15 mouse cellular contexts compared by ENCODE assay signal in genomic region chr17:29186989-29187859, GRCm38 (mm10). TPM values are rescaled to one million over a fixed set of nuclear protein-coding genes. Genes with fewer than 3 reads are reported as not detected.
DNase-seq lines count a peak whose midpoint lies in the region; ATAC-seq and TF ChIP-seq lines count a peak whose summit lies in the region.
"Had no signal": no experiment of that assay in that cellular context is flagged by ENCODE, and none has a peak within 500 bp of the region (broad histone marks: within the 10 kb centered on the region; RNA-seq: fewer than 3 reads in every experiment).

No protein-coding gene starts in this region.

- H3K27me3 ChIP-seq in forebrain, embryonic 15.5 days = no peaks in the 10 kb centered on the region
- no peaks in the 10 kb centered on the region for H3K27me3 ChIP-seq in midbrain, embryonic 16.5 days (ENCODE audit: control insufficient read depth, insufficient read depth, low read depth, low read length)
- H3K27me3 ChIP-seq: embryonic facial prominence, embryonic 15.5 days; neural tube, embryonic 12.5 days had no signal

- peaks cover 19% of the 10 kb centered on the region for H3K4me1 ChIP-seq in forebrain, embryonic 15.5 days
- H3K4me1 ChIP-seq in midbrain, embryonic 16.5 days (ENCODE audit: control insufficient read depth, insufficient read depth, low read length) = peaks cover 10% of the 10 kb centered on the region

- H3K4me2 ChIP-seq in forebrain, embryonic 15.5 days (replicated peaks) = no peak overlapping the region
- H3K4me2 ChIP-seq in midbrain, embryonic 16.5 days (ENCODE audit: low read length) = no peak overlapping the region
- H3K4me2 ChIP-seq: embryonic facial prominence, embryonic 15.5 days; liver, embryonic 13.5 days; neural tube, embryonic 12.5 days; stomach, embryonic 15.5 days had no signal

- TF ChIP-seq POLR2A in brain, embryonic 14.5 days (IDR thresholded peaks at IDR 0.05; ENCODE audit: borderline replicate concordance, extremely low read depth, insufficient read depth, insufficient read length, poor library complexity, severe bottlenecking) = no peak

- peak overlapping the region; percentile 57 for H3K27ac ChIP-seq in forebrain, embryonic 15.5 days (replicated peaks)
- H3K27ac ChIP-seq in midbrain, embryonic 16.5 days (ENCODE audit: low read length) = 0 out of 2 replicates have a peak overlapping the region, but pooled peaks have one; percentile 6
- H3K27ac ChIP-seq: liver, embryonic 13.5 days; neural tube, embryonic 12.5 days; stomach, embryonic 15.5 days had no signal

- H3K9ac ChIP-seq in forebrain, embryonic 15.5 days (replicated peaks) = no peak overlapping the region
- H3K9ac ChIP-seq in midbrain, embryonic 16.5 days (ENCODE audit: low read depth, low read length) = no peak overlapping the region
- H3K9ac ChIP-seq: embryonic facial prominence, embryonic 15.5 days; liver, embryonic 13.5 days; neural tube, embryonic 12.5 days; stomach, embryonic 15.5 days had no signal

- WGBS in forebrain, embryonic 15.5 days = 8% methylated on average over 10 of the region's 10 CpGs
- 11% methylated on average over 10 of the region's 10 CpGs for WGBS in midbrain, embryonic 16.5 days

- peak; percentile 94 for DNase-seq in ES-CJ7 (ENCODE audit: low read depth, low spot score)
- peak; percentile 51 for DNase-seq in brain, embryonic 14.5 days (ENCODE audit: low read depth)
- no peak for DNase-seq in adrenal gland, postnatal 4 days (ENCODE audit: low spot score in 2 of 2)
- no peak for DNase-seq in gastrocnemius, postnatal 10 days
- DNase-seq in cerebellum, adult 18-20 months = no peak
- DNase-seq: cerebellum, adult 9-10 months; kidney, adult 11 months; liver, embryonic 13.5 days; right cerebral cortex, postnatal 25 days had no signal

- H3K36me3 ChIP-seq in forebrain, embryonic 15.5 days = no peaks in the 10 kb centered on the region
- H3K36me3 ChIP-seq in midbrain, embryonic 16.5 days (ENCODE audit: control insufficient read depth, insufficient read depth, low read length) = no peaks in the 10 kb centered on the region
- H3K36me3 ChIP-seq: embryonic facial prominence, embryonic 15.5 days; liver, embryonic 13.5 days; neural tube, embryonic 12.5 days; stomach, embryonic 15.5 days had no signal

- 0 out of 2 replicates have a peak, but pooled peaks have one; percentile 42 for ATAC-seq in forebrain, embryonic 15.5 days (replicated peaks)
- no peak; the same call in 1 of the 2 replicates for ATAC-seq in midbrain, embryonic 16.5 days

- no peak overlapping the region for H3K4me3 ChIP-seq in forebrain, embryonic 15.5 days
- no peak overlapping the region for H3K4me3 ChIP-seq in midbrain, embryonic 16.5 days (ENCODE audit: low read depth, low read length)
- H3K4me3 ChIP-seq: embryonic facial prominence, embryonic 15.5 days; liver, embryonic 13.5 days; neural tube, embryonic 12.5 days; stomach, embryonic 15.5 days had no signal

- no peaks in the 10 kb centered on the region for H3K9me3 ChIP-seq in forebrain, embryonic 15.5 days
- H3K9me3 ChIP-seq in midbrain, embryonic 16.5 days (replicated peaks; ENCODE audit: control insufficient read depth, low read length, poor library complexity, severe bottlenecking) = no peaks in the 10 kb centered on the region
- H3K9me3 ChIP-seq: embryonic facial prominence, embryonic 15.5 days; liver, embryonic 13.5 days; neural tube, embryonic 12.5 days; stomach, embryonic 15.5 days had no signal

- TF ChIP-seq CTCF in brain, embryonic 14.5 days (IDR thresholded peaks at IDR 0.05; ENCODE audit: borderline replicate concordance, extremely low read depth, insufficient read depth, insufficient read length) = no peak

RNA-seq across cellular contexts. Expression of gene Cpne5, which starts 50.7 kb away (rescaled TPM):
- 29.4 and 37.8 TPM in 2 replicates for polyA plus RNA-seq in brain, embryonic 14.5 days (2012; rRNA removed)
- polyA plus RNA-seq in forebrain, embryonic 15.5 days (2015; fragmentation: Nextera tagmentation; extraction: Ambion mirVana) = 21.3 and 24.9 TPM in 2 replicates
- 43.6 and 55.8 TPM in 2 replicates for polyA plus RNA-seq in midbrain, embryonic 16.5 days (2015; fragmentation: Nextera tagmentation; extraction: Ambion mirVana)
- total RNA-seq in adrenal gland, postnatal 4 days (2021) = 1 to 10 TPM; 2.8 to 2.9 TPM
- under 1 TPM; 0.32 to 0.49 TPM for total RNA-seq in gastrocnemius, postnatal 10 days (2021)
- total RNA-seq: gastrocnemius, adult 18-20 months had no signal

Comparison
In these comparisons a context has a peak if more than half of its experiments do, and no peak if none do; other contexts are left out.
1. DNase-seq: peak in ES-CJ7 (single experiment) and brain, embryonic 14.5 days (single experiment); none in adrenal gland, postnatal 4 days (0 of 2), gastrocnemius, postnatal 10 days (single experiment) and cerebellum, adult 18-20 months (0 of 2).